Mouse (Mus musculus) cerebellum, adult 8-10 months (tissue): ENCODE measurements around the gene Adora3.

ENCODE experiments used
- DNase-seq: peaks from one replicate; pipeline ENCODE4 v3.0.0; 2022

Adora3 gene

DNA sequence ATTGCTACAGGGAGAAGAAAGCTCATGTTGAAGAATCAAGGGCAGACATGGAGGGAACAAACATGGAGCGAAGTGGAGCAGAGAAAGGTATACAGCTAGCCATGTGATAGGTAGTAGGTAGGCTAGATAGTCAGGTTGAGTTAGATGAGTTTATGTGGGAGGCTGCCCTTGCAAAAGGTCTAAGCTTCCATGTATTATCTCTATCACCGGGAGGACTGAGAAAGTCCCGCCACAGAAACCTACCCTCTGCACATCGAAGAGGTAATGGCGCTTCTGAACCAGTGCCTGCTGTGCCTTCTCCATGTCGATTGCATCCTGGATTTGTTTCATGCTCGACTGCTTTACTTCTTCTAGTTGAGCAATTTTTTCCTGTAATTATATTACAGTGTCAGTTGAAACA is 80.7 kb downstream of the Adora3 start:
- DNase-seq = no peak

DNA sequence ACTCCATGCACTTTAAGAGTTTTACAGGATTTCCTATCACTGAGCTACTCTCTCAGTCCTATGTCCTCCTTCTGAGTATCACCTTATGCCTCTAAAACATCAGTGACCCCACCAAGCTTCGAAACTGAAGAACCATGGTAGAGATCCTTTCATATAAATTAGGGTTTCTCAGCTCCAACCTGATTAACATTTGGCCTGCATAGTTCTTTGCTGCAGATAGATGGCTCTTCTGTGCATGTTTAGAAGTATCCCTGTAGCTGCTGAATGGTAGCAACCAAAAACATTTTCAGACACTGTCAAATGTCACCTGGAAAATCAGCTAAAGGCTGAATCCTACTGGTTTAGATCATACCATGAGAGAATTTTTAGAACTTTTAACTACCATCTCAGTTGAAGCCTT is 86.6 kb downstream of the Adora3 start:
- no peak for DNase-seq

GRCm38 (mm10) chr3:105958204-105958603 is 87.5 kb downstream of the Adora3 start:
- DNase-seq = no peak
